In genomic region chr8:85311743-85312142, GRCm38 (mm10) we compare ENCODE assay signal across 9 mouse cellular contexts. TPM values are rescaled to one million over a fixed set of nuclear protein-coding genes. Genes with fewer than 3 reads are reported as not detected.
A peak's percentile ranks its signal among the peaks of the same experiment; 100 is the strongest.
DNase-seq lines count a peak whose midpoint lies in the region; ATAC-seq and TF ChIP-seq lines count a peak whose summit lies in the region.
"Had no signal": no experiment of that assay in that cellular context is flagged by ENCODE, and none has a peak within 500 bp of the region (broad histone marks: within the 10 kb centered on the region; RNA-seq: fewer than 3 reads in every experiment).

No protein-coding gene starts in this region.

- no peak overlapping the region for H3K4me3 ChIP-seq in midbrain, embryonic 14.5 days (replicated peaks; ENCODE audit: low read depth, low read length)
- H3K4me3 ChIP-seq in midbrain, embryonic 16.5 days (ENCODE audit: low read depth, low read length), result no peak overlapping the region
- no peak overlapping the region for H3K4me3 ChIP-seq in cortical plate, adult 2 months (ENCODE audit: insufficient read depth, low read length)
- H3K4me3 ChIP-seq in liver, embryonic 14.5 days (ENCODE audit: insufficient read depth in 1 of 2, low read depth in 2 of 2, low read length in 2 of 2), result no peak overlapping the region
- H3K4me3 ChIP-seq: megakaryocyte, embryonic 14.5 days had no signal

- no peaks in the 10 kb centered on the region for H3K27me3 ChIP-seq in midbrain, embryonic 14.5 days (ENCODE audit: control insufficient read depth, insufficient read depth, low read length)
- H3K27me3 ChIP-seq in midbrain, embryonic 16.5 days (ENCODE audit: control insufficient read depth, insufficient read depth, low read depth, low read length), result no peaks in the 10 kb centered on the region
- no peaks in the 10 kb centered on the region for H3K27me3 ChIP-seq in liver, embryonic 14.5 days (ENCODE audit: control insufficient read depth, insufficient read depth, low read length)
- H3K27me3 ChIP-seq: megakaryocyte, embryonic 14.5 days had no signal

- no peak for ATAC-seq in midbrain, embryonic 14.5 days (ENCODE audit: low FRiP score, low TSS enrichment)
- ATAC-seq in midbrain, embryonic 16.5 days, result no peak
- ATAC-seq in liver, embryonic 14.5 days (ENCODE audit: insufficient read depth), result peak; percentile 66; the same call in 1 of the 2 replicates

- no peak overlapping the region for H3K4me2 ChIP-seq in midbrain, embryonic 14.5 days (ENCODE audit: low read length)
- H3K4me2 ChIP-seq in midbrain, embryonic 16.5 days (ENCODE audit: low read length), result no peak overlapping the region
- no peak overlapping the region for H3K4me2 ChIP-seq in liver, embryonic 14.5 days (ENCODE audit: low read depth)

- TF ChIP-seq CTCF in cortical plate, adult 2 months (IDR thresholded peaks at IDR 0.05; ENCODE audit: extremely low read depth, insufficient read depth, low read length), result peak; percentile 51
- peak; percentile 76 for TF ChIP-seq CTCF in liver, embryonic 14.5 days (IDR thresholded peaks at IDR 0.05; ENCODE audit: low read depth)

- intact Hi-C loops in heart, postnatal 25 days (cut with DNase I), result loop anchor here (5.0 kb wide), 1 partner anchor 101 kb away; no protein-coding TSS in a partner anchor

- H3K36me3 ChIP-seq in midbrain, embryonic 14.5 days (ENCODE audit: control insufficient read depth, insufficient read depth, low read length), result peaks cover 24% of the 10 kb centered on the region
- H3K36me3 ChIP-seq in midbrain, embryonic 16.5 days (ENCODE audit: control insufficient read depth, insufficient read depth, low read length), result peaks cover 16% of the 10 kb centered on the region
- peaks cover 22% of the 10 kb centered on the region for H3K36me3 ChIP-seq in liver, embryonic 14.5 days (replicated peaks; ENCODE audit: control insufficient read depth, insufficient read depth, low read depth)

- H3K27ac ChIP-seq in midbrain, embryonic 14.5 days (replicated peaks; ENCODE audit: low read depth, low read length), result no peak overlapping the region
- H3K27ac ChIP-seq in midbrain, embryonic 16.5 days (ENCODE audit: low read length), result no peak overlapping the region
- H3K27ac ChIP-seq in cortical plate, adult 2 months (ENCODE audit: insufficient read depth, low read length), result no peak overlapping the region
- no peak overlapping the region for H3K27ac ChIP-seq in liver, embryonic 14.5 days

- TF ChIP-seq EP300 in liver, embryonic 14.5 days (IDR thresholded peaks at IDR 0.05; ENCODE audit: low read depth), result 0 out of 2 replicates have a peak, but pooled peaks have one; percentile 13

- no peak for TF ChIP-seq POLR2A in cortical plate, adult 2 months (IDR thresholded peaks at IDR 0.05; ENCODE audit: extremely low read depth, insufficient read depth, low read length)

- no peaks in the 10 kb centered on the region for H3K9me3 ChIP-seq in midbrain, embryonic 14.5 days (ENCODE audit: control insufficient read depth, low read length)
- H3K9me3 ChIP-seq in midbrain, embryonic 16.5 days (replicated peaks; ENCODE audit: control insufficient read depth, low read length, poor library complexity, severe bottlenecking), result no peaks in the 10 kb centered on the region
- H3K9me3 ChIP-seq in liver, embryonic 14.5 days (ENCODE audit: control insufficient read depth, low read length), result no peaks in the 10 kb centered on the region

- no peak overlapping the region for H3K9ac ChIP-seq in midbrain, embryonic 14.5 days (replicated peaks; ENCODE audit: low read length)
- no peak overlapping the region for H3K9ac ChIP-seq in midbrain, embryonic 16.5 days (ENCODE audit: low read depth, low read length)
- no peak overlapping the region for H3K9ac ChIP-seq in liver, embryonic 14.5 days (replicated peaks)

- DNase-seq in cerebellum, postnatal 10 days, result peak; percentile 40 to 52
- DNase-seq in cerebellum, adult 9-11 months, result no peak
- DNase-seq in midbrain, embryonic 14.5 days, result peak; percentile 59
- DNase-seq in liver, embryonic 14.5 days (ENCODE audit: low read depth in 3 of 3, low spot score in 3 of 3), result no peak
- DNase-seq in c-Kit-positive CD71-positive TER-119-positive erythroid progenitor cells, embryonic 14.5 days (ENCODE audit: low spot score), result no peak
- DNase-seq in heart, postnatal 25 days (ENCODE audit: low spot score), result no peak

- no peaks in the 10 kb centered on the region for H3K4me1 ChIP-seq in midbrain, embryonic 14.5 days (ENCODE audit: control insufficient read depth, insufficient read depth, low read length)
- H3K4me1 ChIP-seq in midbrain, embryonic 16.5 days (ENCODE audit: control insufficient read depth, insufficient read depth, low read length), result no peaks in the 10 kb centered on the region
- no peaks in the 10 kb centered on the region for H3K4me1 ChIP-seq in cortical plate, adult 2 months (ENCODE audit: control insufficient read depth, insufficient read depth, low read length)
- H3K4me1 ChIP-seq in liver, embryonic 14.5 days (replicated peaks; ENCODE audit: control insufficient read depth in 2 of 2, insufficient read depth in 2 of 2, low read length in 1 of 2), result peaks cover 0 to 2% of the 10 kb centered on the region in 2 experiments; a peak in 1 of 4 replicates

RNA-seq across cellular contexts. Expression of gene Vps35, which starts 12.1 kb away (rescaled TPM):
- polyA plus RNA-seq in midbrain, embryonic 14.5 days (2014; fragmentation: Nextera tagmentation; extraction: Ambion mirVana), result 155 and 182 TPM in 2 replicates
- polyA plus RNA-seq in midbrain, embryonic 16.5 days (2015; fragmentation: Nextera tagmentation; extraction: Ambion mirVana), result 189 and 193 TPM in 2 replicates
- polyA plus RNA-seq in cortical plate, adult 2 months (2012; rRNA removed), result 81.2 and 84.2 TPM in 2 replicates
- polyA plus RNA-seq in liver, embryonic 14.5 days (2012; rRNA removed), result 24.6 and 35.6 TPM in 2 replicates
- polyA plus RNA-seq in liver, embryonic 14.5 days (2014; fragmentation: Nextera tagmentation; extraction: Ambion mirVana), result 89.9 and 97.5 TPM in 2 replicates
- total RNA-seq in heart, postnatal 25 days (2021), result 10 to 100 TPM; 64.5 to 70.6 TPM

RNA-seq across cellular contexts. Expression of gene Orc6, which starts 12.3 kb away (rescaled TPM):
- polyA plus RNA-seq in midbrain, embryonic 14.5 days (2014; fragmentation: Nextera tagmentation; extraction: Ambion mirVana), result 77.0 and 77.5 TPM in 2 replicates
- polyA plus RNA-seq in midbrain, embryonic 16.5 days (2015; fragmentation: Nextera tagmentation; extraction: Ambion mirVana), result 65.0 and 67.1 TPM in 2 replicates
- 39.5 and 43.4 TPM in 2 replicates for polyA plus RNA-seq in cortical plate, adult 2 months (2012; rRNA removed)
- 44.4 and 71.7 TPM in 2 replicates for polyA plus RNA-seq in liver, embryonic 14.5 days (2012; rRNA removed)
- polyA plus RNA-seq in liver, embryonic 14.5 days (2014; fragmentation: Nextera tagmentation; extraction: Ambion mirVana), result 108 and 109 TPM in 2 replicates
- total RNA-seq in heart, postnatal 25 days (2021), result 1 to 10 TPM; 7.0 to 7.9 TPM

Comparison
In these comparisons a context has a peak if more than half of its experiments do, and no peak if none do; other contexts are left out.
1. DNase-seq: peak in cerebellum, postnatal 10 days (2 of 2) and midbrain, embryonic 14.5 days (single experiment); none in cerebellum, adult 9-11 months (single experiment), liver, embryonic 14.5 days (0 of 3), c-Kit-positive CD71-positive TER-119-positive erythroid progenitor cells, embryonic 14.5 days (single experiment) and heart, postnatal 25 days (single experiment).